Mouse (Mus musculus): ENCODE measurements around the gene Igf2.

DNA sequence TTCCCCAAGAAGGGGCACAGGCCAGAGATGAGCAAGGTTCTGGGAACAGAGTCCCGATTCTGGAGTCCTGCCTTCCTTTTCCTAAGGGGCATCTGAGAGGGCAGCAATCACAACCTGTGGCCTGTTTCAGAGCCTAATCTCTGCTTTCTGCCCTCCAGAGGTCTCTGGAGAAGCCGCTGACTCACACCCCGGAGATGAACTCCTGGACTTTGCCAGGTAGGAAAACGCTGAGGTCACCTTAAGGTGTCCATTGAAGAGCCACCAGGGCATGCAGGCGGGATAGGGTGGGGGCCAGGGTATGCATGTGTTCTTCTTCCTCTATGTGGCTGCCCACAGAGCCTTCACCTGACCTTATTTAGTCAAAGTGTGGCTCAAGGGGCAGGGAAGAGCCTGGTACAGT lies 1.3 kb downstream of the Igf2 start:
- no peak for TF ChIP-seq CTCF (IDR thresholded peaks at IDR 0.05; ENCODE audit: insufficient read depth, low read depth, low read length)
- TF ChIP-seq POLR2A (IDR thresholded peaks at IDR 0.05; ENCODE audit: insufficient read depth, low read depth, low read length): no peak

All from olfactory bulb, adult 2 months (tissue).